ENCODE assay signal across 8 mouse cellular contexts in genomic region chr10:91166890-91167289, GRCm38 (mm10). TPM values are rescaled to one million over a fixed set of nuclear protein-coding genes. Genes with fewer than 3 reads are reported as not detected.
DNase-seq lines count a peak whose midpoint lies in the region; ATAC-seq and TF ChIP-seq lines count a peak whose summit lies in the region.

No protein-coding gene starts in this region.

- peak overlapping the region; percentile 69 for H3K4me2 ChIP-seq in intestine, embryonic 14.5 days (ENCODE audit: low read length)
- peak overlapping the region; percentile 77 for H3K4me2 ChIP-seq in liver, embryonic 14.5 days (ENCODE audit: low read depth)
- peak overlapping the region; percentile 74; the same call in 1 of the 2 replicates for H3K4me2 ChIP-seq in neural tube, embryonic 12.5 days (replicated peaks)

- 50% methylated on average over 5 of the region's 5 CpGs for WGBS in intestine, embryonic 14.5 days
- WGBS in liver, embryonic 14.5 days (ENCODE audit: insufficient replicate concordance) = 48% methylated on average over 5 of the region's 5 CpGs
- 61% methylated on average over 5 of the region's 5 CpGs for WGBS in neural tube, embryonic 12.5 days

- peak; percentile 78 for TF ChIP-seq CTCF in liver, embryonic 14.5 days (IDR thresholded peaks at IDR 0.05; ENCODE audit: low read depth)

- no peak overlapping the region for H3K9ac ChIP-seq in intestine, embryonic 14.5 days (ENCODE audit: low read length)
- H3K9ac ChIP-seq in liver, embryonic 14.5 days (replicated peaks) = peak overlapping the region; percentile 32; the same call in 1 of the 2 replicates
- no peak overlapping the region for H3K9ac ChIP-seq in neural tube, embryonic 12.5 days

- H3K27ac ChIP-seq in intestine, embryonic 14.5 days (ENCODE audit: low read depth) = peak overlapping the region; percentile 9; the same call in 1 of the 2 replicates
- no peak overlapping the region for H3K27ac ChIP-seq in liver, embryonic 14.5 days
- no peak overlapping the region for H3K27ac ChIP-seq in neural tube, embryonic 12.5 days

- H3K36me3 ChIP-seq in intestine, embryonic 14.5 days (ENCODE audit: control insufficient read depth, insufficient read depth, low read length) = peaks cover 39% of the 10 kb centered on the region
- peaks cover 60% of the 10 kb centered on the region for H3K36me3 ChIP-seq in liver, embryonic 14.5 days (replicated peaks; ENCODE audit: control insufficient read depth, insufficient read depth, low read depth)
- peaks cover 31% of the 10 kb centered on the region for H3K36me3 ChIP-seq in neural tube, embryonic 12.5 days

- peaks cover 24% of the 10 kb centered on the region for H3K4me1 ChIP-seq in intestine, embryonic 14.5 days (replicated peaks; ENCODE audit: control insufficient read depth, insufficient read depth, low read length)
- peaks cover 14 to 19% of the 10 kb centered on the region in 2 experiments for H3K4me1 ChIP-seq in liver, embryonic 14.5 days (replicated peaks; ENCODE audit: control insufficient read depth in 2 of 2, insufficient read depth in 2 of 2, low read length in 1 of 2)
- peaks cover 27% of the 10 kb centered on the region for H3K4me1 ChIP-seq in neural tube, embryonic 12.5 days

- H3K9me3 ChIP-seq in intestine, embryonic 14.5 days (ENCODE audit: control insufficient read depth, low read length) = no peaks in the 10 kb centered on the region
- H3K9me3 ChIP-seq in liver, embryonic 14.5 days (ENCODE audit: control insufficient read depth, low read length) = no peaks in the 10 kb centered on the region
- no peaks in the 10 kb centered on the region for H3K9me3 ChIP-seq in neural tube, embryonic 12.5 days

- peak; percentile 81 for DNase-seq in 3T3-L1 (ENCODE audit: low read depth, low spot score)
- peak; percentile 73 to 76 for DNase-seq in cerebellum, postnatal 10 days
- peak; percentile 43 for DNase-seq in gastrocnemius, postnatal 10 days
- DNase-seq in intestine, embryonic 14.5 days (ENCODE audit: low spot score) = peak; percentile 66
- DNase-seq in liver, embryonic 14.5 days (ENCODE audit: low read depth in 3 of 3, low spot score in 3 of 3) = peak in 2 of 3 experiments; percentile 52 to 61
- no peak for DNase-seq in layer of hippocampus, adult 9-11 months

- H3K27me3 ChIP-seq in intestine, embryonic 14.5 days (replicated peaks; ENCODE audit: control insufficient read depth, insufficient read depth, low read length) = no peaks in the 10 kb centered on the region
- H3K27me3 ChIP-seq in liver, embryonic 14.5 days (ENCODE audit: control insufficient read depth, insufficient read depth, low read length) = no peaks in the 10 kb centered on the region
- H3K27me3 ChIP-seq in neural tube, embryonic 12.5 days (replicated peaks) = no peaks in the 10 kb centered on the region

- ATAC-seq in CD4-positive, CD25-positive, alpha-beta regulatory T cell, adult 4 months = peak; percentile 56
- ATAC-seq in intestine, embryonic 14.5 days (replicated peaks; ENCODE audit: low FRiP score, low TSS enrichment, low read depth) = no peak
- no peak for ATAC-seq in liver, embryonic 14.5 days (ENCODE audit: insufficient read depth)
- no peak for ATAC-seq in neural tube, embryonic 12.5 days (ENCODE audit: low FRiP score, low read depth)

- H3K4me3 ChIP-seq in intestine, embryonic 14.5 days (ENCODE audit: low read depth, low read length) = peak overlapping the region; percentile 9; the same call in 1 of the 2 replicates
- H3K4me3 ChIP-seq in liver, embryonic 14.5 days (ENCODE audit: insufficient read depth in 1 of 2, low read depth in 2 of 2, low read length in 2 of 2) = peak overlapping the region; percentile 15 to 73; a peak in 3 of 4 replicates
- H3K4me3 ChIP-seq in neural tube, embryonic 12.5 days = no peak overlapping the region

- no peak for TF ChIP-seq EP300 in liver, embryonic 14.5 days (IDR thresholded peaks at IDR 0.05; ENCODE audit: low read depth)

RNA-seq across cellular contexts. Expression of gene Tmpo, which starts 14.2 kb away (rescaled TPM):
- polyA plus RNA-seq in CD4-positive, CD25-positive, alpha-beta regulatory T cell, adult 4 months (2017; shearing (Covaris generic)) = 10 to 100 TPM; 35.8 to 68.9 TPM
- total RNA-seq in gastrocnemius, postnatal 10 days (2021) = 100 to 1,000 TPM in 1 of 2 experiments, 10 to 100 TPM in 1; 84.2 to 106 TPM
- polyA plus RNA-seq in intestine, embryonic 14.5 days (2014; fragmentation: Nextera tagmentation; extraction: Ambion mirVana) = 219 TPM in 2 replicates
- 79.8 and 111 TPM in 2 replicates for polyA plus RNA-seq in liver, embryonic 14.5 days (2012; rRNA removed)
- polyA plus RNA-seq in liver, embryonic 14.5 days (2014; fragmentation: Nextera tagmentation; extraction: Ambion mirVana) = 116 and 130 TPM in 2 replicates
- polyA plus RNA-seq in neural tube, embryonic 12.5 days (2016; fragmentation: Nextera tagmentation; extraction: Ambion mirVana) = 269 and 292 TPM in 2 replicates

RNA-seq across cellular contexts. Expression of gene Slc25a3, which starts 43.0 kb away (rescaled TPM):
- polyA plus RNA-seq in CD4-positive, CD25-positive, alpha-beta regulatory T cell, adult 4 months (2017; shearing (Covaris generic)) = 100 to 1,000 TPM; 200 to 224 TPM
- total RNA-seq in gastrocnemius, postnatal 10 days (2021) = 100 to 1,000 TPM; 776 to 917 TPM
- 555 and 608 TPM in 2 replicates for polyA plus RNA-seq in intestine, embryonic 14.5 days (2014; fragmentation: Nextera tagmentation; extraction: Ambion mirVana)
- 121 and 190 TPM in 2 replicates for polyA plus RNA-seq in liver, embryonic 14.5 days (2012; rRNA removed)
- 207 and 223 TPM in 2 replicates for polyA plus RNA-seq in liver, embryonic 14.5 days (2014; fragmentation: Nextera tagmentation; extraction: Ambion mirVana)
- polyA plus RNA-seq in neural tube, embryonic 12.5 days (2016; fragmentation: Nextera tagmentation; extraction: Ambion mirVana) = 415 and 417 TPM in 2 replicates
